Mouse (Mus musculus) CD4-positive, CD25-positive, alpha-beta regulatory T cell, adult 4 months (primary cell): Measurements from ENCODE around the gene Mef2d. TPM values are rescaled to one million over a fixed set of nuclear protein-coding genes. Genes with fewer than 3 reads are reported as not detected.
"Not testable (repeated sequence)": the region's sequence is repeated elsewhere in the genome, so short reads cannot be mapped to it uniquely, and the experiment has no call there.

Experiments
- ATAC-seq: one replicate; pipeline ENCODE4 v1.8.0; 2017
- polyA plus RNA-seq, 2 experiments: library from polyadenylated mRNA; unstranded; fragments of 100-300 nt; shearing (Covaris generic); gene quantifications; one replicate each; pipeline ENCODE4 v1.2.1; 2017

Mef2d gene
- polyA plus RNA-seq, 2 experiments from 2014 or later: 30.9 to 36.1 TPM

GRCm38 (mm10) chr3:88150999-88151364 is 8.8 kb downstream of the Mef2d start:
- peak; percentile 43 for ATAC-seq

GRCm38 (mm10) chr3:88152056-88152455 is 9.9 kb downstream of the Mef2d start:
- ATAC-seq: no peak

- ATAC-seq: no peak
Measured at GRCm38 (mm10) chr3:88153290-88154011, 11.3 kb downstream of the Mef2d start.

GRCm38 (mm10) chr3:88154236-88154635 is 12.1 kb downstream of the Mef2d start:
- no peak for ATAC-seq

GRCm38 (mm10) chr3:88156817-88157216 is 14.6 kb downstream of the Mef2d start:
- no peak for ATAC-seq

- no peak for ATAC-seq
Measured at GRCm38 (mm10) chr3:88157771-88158597, 15.8 kb downstream of the Mef2d start.

- ATAC-seq: no peak
Measured at GRCm38 (mm10) chr3:88158991-88159390, 16.8 kb downstream of the Mef2d start.

GRCm38 (mm10) chr3:88160856-88161255 is 18.7 kb downstream of the Mef2d start:
- no peak for ATAC-seq

GRCm38 (mm10) chr3:88162259-88162658 is 20.1 kb downstream of the Mef2d start:
- no peak for ATAC-seq

GRCm38 (mm10) chr3:88162811-88163210 is 20.6 kb downstream of the Mef2d start:
- ATAC-seq: no peak

GRCm38 (mm10) chr3:88163847-88164246 is 21.7 kb downstream of the Mef2d start:
- no peak for ATAC-seq

- ATAC-seq: no peak
Measured at GRCm38 (mm10) chr3:88164263-88164662, 22.1 kb downstream of the Mef2d start.

GRCm38 (mm10) chr3:88166056-88166455 is 23.9 kb downstream of the Mef2d start:
- ATAC-seq: no peak

- no peak for ATAC-seq
Measured at GRCm38 (mm10) chr3:88170361-88170760, 28.2 kb downstream of the Mef2d start.

- ATAC-seq: no peak
Measured at GRCm38 (mm10) chr3:88172440-88172839, 30.3 kb downstream of the Mef2d start.

GRCm38 (mm10) chr3:88173375-88173774 is 31.2 kb downstream of the Mef2d start:
- ATAC-seq: no peak

- ATAC-seq: no peak
Measured at GRCm38 (mm10) chr3:88174894-88175293, 32.7 kb downstream of the Mef2d start.

- ATAC-seq: no peak
Measured at GRCm38 (mm10) chr3:88177106-88177505, 34.9 kb downstream of the Mef2d start.

- ATAC-seq: peak; percentile 96
Measured at GRCm38 (mm10) chr3:88177562-88178345, 35.6 kb downstream of the Mef2d start.

- not testable (repeated sequence) for ATAC-seq
Measured at GRCm38 (mm10) chr3:88178346-88178733, 36.2 kb downstream of the Mef2d start.

- no peak for ATAC-seq
Measured at GRCm38 (mm10) chr3:88178986-88179385, 36.8 kb downstream of the Mef2d start.

- ATAC-seq: no peak
Measured at GRCm38 (mm10) chr3:88181374-88181773, 39.2 kb downstream of the Mef2d start.

GRCm38 (mm10) chr3:88186424-88186823 is 44.3 kb downstream of the Mef2d start:
- ATAC-seq: no peak
